Mouse (Mus musculus) erythroid progenitor cell, adult 5-6 weeks (primary cell): ENCODE measurements around the gene Lrrc17. TPM values are rescaled to one million over a fixed set of nuclear protein-coding genes. Genes with fewer than 3 reads are reported as not detected.
"Not testable (repeated sequence)": the region's sequence is repeated elsewhere in the genome, so short reads cannot be mapped to it uniquely, and the experiment has no call there.

ENCODE experiments used
- ATAC-seq: replicated peaks from 2 replicates; pipeline ENCODE4 v1.8.0; 2016; ENCODE audit warnings: moderate number of reproducible peaks, mild to moderate bottlenecking, moderate TSS enrichment, inconsistent platforms; ENCODE audit not compliant: poor library complexity, low FRiP score, severe bottlenecking
- total RNA-seq, 2 experiments: library from RNA; stranded (forward) in 1 of 2; stranded (reverse) in 1 of 2; fragments of 150-400 nt in 1 of 2; fragments of 186-747, 209-891 nt in 1 of 2; gene quantifications; 2 replicates each; pipeline versions ENCODE4 v1.2.3 to v1.2.4; 2015 to 2017; ENCODE audit warnings: low replicate concordance in 2 of 2

Lrrc17 gene
- total RNA-seq, 2 experiments from 2014 or later, result not detected

GRCm38 (mm10) chr5:21593201-21593709 is 49.9 kb downstream of the Lrrc17 start:
- ATAC-seq, result no peak

GRCm38 (mm10) chr5:21599536-21599935 is 56.2 kb downstream of the Lrrc17 start:
- not testable (repeated sequence) for ATAC-seq

GRCm38 (mm10) chr5:21599961-21600360 is 56.6 kb downstream of the Lrrc17 start:
- ATAC-seq, result no peak

DNA sequence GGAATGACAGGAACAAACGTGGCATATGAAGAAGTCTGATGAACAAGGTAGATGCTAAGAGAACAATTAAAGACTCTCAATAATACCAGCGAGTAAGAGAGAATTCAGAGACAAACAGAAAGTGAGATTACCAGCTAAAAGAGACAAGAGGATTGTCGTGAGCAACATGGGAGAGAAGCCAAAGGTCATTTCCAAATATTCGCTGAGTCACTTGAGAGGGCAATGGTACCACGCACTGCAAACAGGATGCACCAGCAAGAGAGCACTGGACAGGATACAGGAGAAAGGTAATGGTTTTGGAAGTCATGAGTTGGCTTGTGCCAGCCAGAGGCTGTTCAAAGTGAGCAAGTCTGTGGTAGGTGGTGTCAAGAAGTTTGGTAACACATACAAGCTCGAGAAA is 62.6 kb downstream of the Lrrc17 start:
- ATAC-seq, result no peak

DNA sequence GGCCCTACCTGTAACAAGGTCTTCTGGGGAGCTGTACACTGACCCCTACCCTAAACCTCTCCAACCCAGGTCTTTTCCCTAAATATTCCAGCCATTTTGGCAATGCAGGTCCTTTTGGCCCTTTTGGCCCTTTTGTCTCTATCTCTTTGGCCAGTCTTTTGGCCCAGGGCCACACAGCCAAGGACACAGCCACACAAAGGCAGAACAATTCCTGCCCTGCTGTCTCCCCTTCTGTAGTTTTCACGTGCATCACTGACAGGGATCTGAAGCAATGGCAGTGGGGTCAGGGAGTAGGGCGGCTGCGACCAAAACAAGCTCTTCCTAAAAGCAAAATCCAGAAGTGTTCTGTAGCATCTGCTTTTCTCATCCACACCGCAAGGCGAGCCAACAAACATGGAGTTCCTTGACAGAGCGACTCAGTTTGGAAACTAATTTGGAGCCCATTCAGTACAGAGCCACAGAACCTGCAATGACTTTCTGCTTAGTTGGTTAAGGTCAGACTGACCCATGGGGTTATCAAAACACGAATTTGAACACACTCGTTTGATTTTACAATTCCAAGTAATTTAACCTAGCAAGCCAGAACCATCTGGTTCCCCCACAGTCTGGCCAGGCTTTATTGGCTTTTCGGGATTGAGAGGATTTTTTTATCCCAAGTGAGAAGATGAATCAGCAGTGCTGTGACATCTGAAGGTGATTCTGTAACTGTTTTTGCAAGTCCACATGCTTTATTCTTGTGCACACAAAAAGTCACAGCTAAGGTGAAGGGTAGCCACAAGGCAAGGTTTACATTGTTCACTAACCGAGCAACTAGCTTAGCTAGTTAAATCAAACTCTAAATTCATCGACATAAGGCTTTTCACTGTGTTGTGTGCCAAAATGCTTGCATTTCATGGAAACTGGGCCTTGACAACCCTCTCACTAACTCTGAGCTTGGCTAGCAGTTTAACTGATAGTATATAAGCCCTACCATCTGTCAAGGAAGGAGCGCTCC is 65.2 kb downstream of the Lrrc17 start:
- ATAC-seq, result no peak

- ATAC-seq, result no peak
Observed at GRCm38 (mm10) chr5:21610996-21611395, 67.6 kb downstream of the Lrrc17 start.

GRCm38 (mm10) chr5:21614299-21614698 is 70.9 kb downstream of the Lrrc17 start:
- ATAC-seq, result peak; percentile 71

- no peak for ATAC-seq
Observed at GRCm38 (mm10) chr5:21616450-21617009, 73.2 kb downstream of the Lrrc17 start.

Other genes starting within 250 kb of the Lrrc17 start
- gene Fgl2, start 170.9 kb upstream of the Lrrc17 start, total RNA-seq (2015; ENCODE audit: low replicate concordance), result 5.8 and 14.7 TPM in 2 replicates
- 4.1 and 6.4 TPM in 2 replicates for gene Fgl2, start 170.9 kb upstream of the Lrrc17 start, total RNA-seq (2017; ENCODE audit: low replicate concordance)
- gene Ccdc146, start 118.9 kb upstream of the Lrrc17 start, total RNA-seq (2015; ENCODE audit: low replicate concordance), result not detected in 2 replicates
- gene Ccdc146, start 118.9 kb upstream of the Lrrc17 start, total RNA-seq (2017; ENCODE audit: low replicate concordance), result not detected in 2 replicates
- 0.72 and 1.3 TPM in 2 replicates for gene Fam185a, start 118.6 kb upstream of the Lrrc17 start, total RNA-seq (2015; ENCODE audit: low replicate concordance)
- 0.90 and 2.6 TPM in 2 replicates for gene Fam185a, start 118.6 kb upstream of the Lrrc17 start, total RNA-seq (2017; ENCODE audit: low replicate concordance)
- gene Fbxl13, start 102.1 kb downstream of the Lrrc17 start, total RNA-seq (2015; ENCODE audit: low replicate concordance), result not detected in 2 replicates
- not detected in 2 replicates for gene Fbxl13, start 102.1 kb downstream of the Lrrc17 start, total RNA-seq (2017; ENCODE audit: low replicate concordance)
- gene Armc10, start 102.3 kb downstream of the Lrrc17 start, total RNA-seq (2015; ENCODE audit: low replicate concordance), result 4.6 and 6.8 TPM in 2 replicates
- gene Armc10, start 102.3 kb downstream of the Lrrc17 start, total RNA-seq (2017; ENCODE audit: low replicate concordance), result 4.5 and 5.9 TPM in 2 replicates
- gene Napepld, start 157.8 kb downstream of the Lrrc17 start, total RNA-seq (2015; ENCODE audit: low replicate concordance), result 1.4 and 1.7 TPM in 2 replicates
- gene Napepld, start 157.8 kb downstream of the Lrrc17 start, total RNA-seq (2017; ENCODE audit: low replicate concordance), result 1.4 TPM in 1 of 2 replicates, not detected in the other
- 32.7 and 72.4 TPM in 2 replicates for gene Pmpcb, start 193.6 kb downstream of the Lrrc17 start, total RNA-seq (2015; ENCODE audit: low replicate concordance)
- 56.0 and 71.2 TPM in 2 replicates for gene Pmpcb, start 193.6 kb downstream of the Lrrc17 start, total RNA-seq (2017; ENCODE audit: low replicate concordance)
- gene Dnajc2, start 241.7 kb downstream of the Lrrc17 start, total RNA-seq (2015; ENCODE audit: low replicate concordance), result 10.5 and 23.9 TPM in 2 replicates
- gene Dnajc2, start 241.7 kb downstream of the Lrrc17 start, total RNA-seq (2017; ENCODE audit: low replicate concordance), result 13.3 and 18.6 TPM in 2 replicates
- 67.4 and 108 TPM in 2 replicates for gene Psmc2, start 241.7 kb downstream of the Lrrc17 start, total RNA-seq (2015; ENCODE audit: low replicate concordance)
- 41.2 and 51.7 TPM in 2 replicates for gene Psmc2, start 241.7 kb downstream of the Lrrc17 start, total RNA-seq (2017; ENCODE audit: low replicate concordance)